10 mouse cellular contexts compared by ENCODE assay signal in genomic region chr2:69380281-69380680, GRCm38 (mm10). TPM values are rescaled to one million over a fixed set of nuclear protein-coding genes. Genes with fewer than 3 reads are reported as not detected.
DNase-seq lines count a peak whose midpoint lies in the region; ATAC-seq and TF ChIP-seq lines count a peak whose summit lies in the region.
"Had no signal": no experiment of that assay in that cellular context is flagged by ENCODE, and none has a peak within 500 bp of the region (broad histone marks: within the 10 kb centered on the region; RNA-seq: fewer than 3 reads in every experiment).

Gene Dhrs9, plus strand, starts transcription at chr2:69380445.

- no peaks in the 10 kb centered on the region for H3K9me3 ChIP-seq in intestine, postnatal 0 days (ENCODE audit: control insufficient read depth)
- H3K9me3 ChIP-seq in midbrain, postnatal 0 days (ENCODE audit: low read length): no peaks in the 10 kb centered on the region
- H3K9me3 ChIP-seq: midbrain, embryonic 15.5 days had no signal

- H3K4me3 ChIP-seq in intestine, postnatal 0 days (ENCODE audit: low read depth, low read length): peak within 1 kb of the TSS; percentile 20; the same call in 1 of the 2 replicates
- no peak within 1 kb of the TSS for H3K4me3 ChIP-seq in cerebellum, adult 2 months (replicated peaks; ENCODE audit: insufficient read depth, low read depth, low read length)
- no peak within 1 kb of the TSS for H3K4me3 ChIP-seq in midbrain, postnatal 0 days (ENCODE audit: low read depth, low read length)
- H3K4me3 ChIP-seq: midbrain, embryonic 15.5 days had no signal

- ATAC-seq in Patski: peak; percentile 85
- peak; percentile 87 for ATAC-seq in intestine, postnatal 0 days
- ATAC-seq in midbrain, postnatal 0 days (ENCODE audit: low FRiP score): no peak
- ATAC-seq: midbrain, embryonic 15.5 days had no signal

- H3K4me2 ChIP-seq in intestine, postnatal 0 days (replicated peaks; ENCODE audit: low read depth): peak within 1 kb of the TSS; percentile 56
- no peak within 1 kb of the TSS for H3K4me2 ChIP-seq in midbrain, postnatal 0 days (ENCODE audit: low read depth, low read length, poor library complexity, severe bottlenecking)
- H3K4me2 ChIP-seq: midbrain, embryonic 15.5 days had no signal

- H3K27ac ChIP-seq in intestine, postnatal 0 days (ENCODE audit: low read depth, low read length): peak within 1 kb of the TSS; percentile 81
- no peak within 1 kb of the TSS for H3K27ac ChIP-seq in cerebellum, adult 2 months (ENCODE audit: insufficient read depth, low read length)
- H3K27ac ChIP-seq in midbrain, postnatal 0 days (ENCODE audit: low read depth, low read length): no peak within 1 kb of the TSS
- H3K27ac ChIP-seq: midbrain, embryonic 15.5 days had no signal

- POLR2A ChIA-PET in Patski (lab: Charles Lee): no interaction called here

- no peaks in the 10 kb centered on the region for H3K4me1 ChIP-seq in intestine, postnatal 0 days (replicated peaks; ENCODE audit: control insufficient read depth, insufficient read depth, low read length)
- H3K4me1 ChIP-seq in cerebellum, adult 2 months (ENCODE audit: control insufficient read depth, insufficient read depth, low read length): no peaks in the 10 kb centered on the region
- H3K4me1 ChIP-seq in midbrain, postnatal 0 days (ENCODE audit: insufficient read depth, low read length): no peaks in the 10 kb centered on the region
- H3K4me1 ChIP-seq: midbrain, embryonic 15.5 days had no signal

- 33% methylated on average over 13 of the region's 13 CpGs for WGBS in intestine, postnatal 0 days
- 86% methylated on average over 13 of the region's 13 CpGs for whole genome bisulfite sequencing in cerebellum, adult 2 months
- 88% methylated on average over 13 of the region's 13 CpGs for WGBS in midbrain, postnatal 0 days

- no peak for TF ChIP-seq CTCF in Patski (IDR thresholded peaks at IDR 0.05)
- TF ChIP-seq CTCF in intestine, postnatal 0 days (IDR thresholded peaks at IDR 0.05; ENCODE audit: low read depth): no peak
- TF ChIP-seq CTCF in cerebellum, adult 2 months (IDR thresholded peaks at IDR 0.05; ENCODE audit: borderline replicate concordance, insufficient read depth, low read depth, low read length): no peak
- TF ChIP-seq CTCF in midbrain, postnatal 0 days (IDR thresholded peaks at IDR 0.05): no peak

- DNase-seq in frontal cortex, adult 2 months (ENCODE audit: extremely low spot score in 1 of 2, low spot score in 1 of 2): peak; percentile 5 to 32
- no peak for DNase-seq in frontal cortex, postnatal 25 days (ENCODE audit: low spot score in 2 of 2)
- peak; percentile 68 for DNase-seq in Patski (ENCODE audit: low read depth, low spot score)
- peak; percentile 27 for DNase-seq in naive thymus-derived CD4-positive, alpha-beta T cell, adult 2 months (ENCODE audit: low read depth)
- no peak for DNase-seq in kidney, adult 18-20 months
- no peak for DNase-seq in cerebellum, adult 2 months
- DNase-seq in midbrain, postnatal 0 days (ENCODE audit: low spot score): no peak

- no peak within 1 kb of the TSS for H3K9ac ChIP-seq in intestine, postnatal 0 days (ENCODE audit: low read depth, low read length)
- H3K9ac ChIP-seq in midbrain, postnatal 0 days (replicated peaks; ENCODE audit: low read length, poor library complexity, severe bottlenecking): no peak within 1 kb of the TSS
- H3K9ac ChIP-seq: midbrain, embryonic 15.5 days had no signal

- TF ChIP-seq POLR2A in cerebellum, adult 2 months (IDR thresholded peaks at IDR 0.05; ENCODE audit: borderline replicate concordance, insufficient read depth, low read length): no peak

- no peaks in the 10 kb centered on the region for H3K36me3 ChIP-seq in intestine, postnatal 0 days (ENCODE audit: control insufficient read depth, insufficient read depth)
- H3K36me3 ChIP-seq in midbrain, postnatal 0 days (ENCODE audit: insufficient read depth, low read length): no peaks in the 10 kb centered on the region
- H3K36me3 ChIP-seq: midbrain, embryonic 15.5 days had no signal

- CTCF ChIA-PET in Patski (lab: Charles Lee): interaction anchor here (0.7 to 1.3 kb wide), 3 partner anchors 19 to 104 kb away, joined by 3 to 4 read pairs (median 4); no protein-coding TSS in a partner anchor

- H3K27me3 ChIP-seq in Patski: no peaks in the 10 kb centered on the region
- no peaks in the 10 kb centered on the region for H3K27me3 ChIP-seq in intestine, postnatal 0 days (replicated peaks; ENCODE audit: control insufficient read depth, insufficient read depth, low read length)
- H3K27me3 ChIP-seq in cerebellum, adult 2 months (ENCODE audit: control insufficient read depth, insufficient read depth, low read length): no peaks in the 10 kb centered on the region
- H3K27me3 ChIP-seq in midbrain, postnatal 0 days (ENCODE audit: insufficient read depth, low read length): no peaks in the 10 kb centered on the region
- H3K27me3 ChIP-seq: midbrain, embryonic 15.5 days had no signal

- in situ Hi-C loops in Patski (cut with MboI; ENCODE audit: low pct_unique_long_range_greater_than_20kb): no loop called here

RNA-seq across cellular contexts. Expression of gene Dhrs9, which starts in this region (rescaled TPM):
- polyA plus RNA-seq in frontal cortex, adult 2 months (2012; rRNA removed): 0.18 and 0.19 TPM in 2 replicates
- polyA plus RNA-seq in Patski (2021): 0.55 TPM
- 2.2 TPM in 2 replicates for polyA plus RNA-seq in intestine, postnatal 0 days (2015; fragmentation: Nextera tagmentation; extraction: Ambion mirVana)
- polyA plus RNA-seq in cerebellum, adult 2 months (2012; rRNA removed): not detected in 2 replicates
- not detected in 2 replicates for total RNA-seq in midbrain, postnatal 0 days (2014; rRNA removed)
- polyA plus RNA-seq in midbrain, postnatal 0 days (2015; fragmentation: Nextera tagmentation; extraction: Ambion mirVana): not detected in 2 replicates
- polyA plus RNA-seq: cortical plate, adult 2 months; midbrain, embryonic 15.5 days had no signal

Comparison
In these comparisons a context has a peak if more than half of its experiments do, and no peak if none do; other contexts are left out.
1. Peak in DNase-seq in frontal cortex, adult 2 months; RNA of the gene not detected or under 1 TPM.
2. Peak in DNase-seq and ATAC-seq in Patski; RNA of the gene not detected or under 1 TPM.